8 mouse cellular contexts compared by ENCODE assay signal in genomic region chr3:79664787-79665408, GRCm38 (mm10). TPM values are rescaled to one million over a fixed set of nuclear protein-coding genes. Genes with fewer than 3 reads are reported as not detected.
DNase-seq lines count a peak whose midpoint lies in the region; ATAC-seq and TF ChIP-seq lines count a peak whose summit lies in the region.

No protein-coding gene starts in this region.

- no peak overlapping the region for H3K4me3 ChIP-seq in liver, embryonic 11.5 days (ENCODE audit: low read depth, low read length)
- H3K4me3 ChIP-seq in bone marrow, adult 2 months (replicated peaks; ENCODE audit: control insufficient read depth, low read depth, low read length) = no peak overlapping the region
- H3K4me3 ChIP-seq in embryonic facial prominence, embryonic 14.5 days (ENCODE audit: low read depth, low read length) = no peak overlapping the region
- H3K4me3 ChIP-seq in hindbrain, embryonic 16.5 days (ENCODE audit: low read length) = no peak overlapping the region
- no peak overlapping the region for H3K4me3 ChIP-seq in midbrain, embryonic 16.5 days (ENCODE audit: low read depth, low read length)
- no peak overlapping the region for H3K4me3 ChIP-seq in testis, adult 2 months (ENCODE audit: control insufficient read depth, low read depth, low read length)

- H3K4me2 ChIP-seq in liver, embryonic 11.5 days = no peak overlapping the region
- no peak overlapping the region for H3K4me2 ChIP-seq in embryonic facial prominence, embryonic 14.5 days (ENCODE audit: low read depth, low read length)
- H3K4me2 ChIP-seq in hindbrain, embryonic 16.5 days (ENCODE audit: low read length) = no peak overlapping the region
- no peak overlapping the region for H3K4me2 ChIP-seq in midbrain, embryonic 16.5 days (ENCODE audit: low read length)

- no peak for ATAC-seq in liver, embryonic 11.5 days (replicated peaks; ENCODE audit: low FRiP score)
- ATAC-seq in embryonic facial prominence, embryonic 14.5 days (ENCODE audit: low read depth) = no peak
- peak; percentile 76 for ATAC-seq in hindbrain, embryonic 16.5 days
- ATAC-seq in midbrain, embryonic 16.5 days = peak; percentile 78

- intact Hi-C loops in left cerebral cortex, postnatal 14 days (cut with DNase I) = loop anchor here (2.0 kb wide), 1 partner anchor 144 kb away; no protein-coding TSS in a partner anchor

- no peaks in the 10 kb centered on the region for H3K9me3 ChIP-seq in liver, embryonic 11.5 days (ENCODE audit: control insufficient read depth, low read length)
- H3K9me3 ChIP-seq in embryonic facial prominence, embryonic 14.5 days (ENCODE audit: control insufficient read depth, low read length) = no peaks in the 10 kb centered on the region
- H3K9me3 ChIP-seq in hindbrain, embryonic 16.5 days (ENCODE audit: control insufficient read depth, low read length) = no peaks in the 10 kb centered on the region
- H3K9me3 ChIP-seq in midbrain, embryonic 16.5 days (replicated peaks; ENCODE audit: control insufficient read depth, low read length, poor library complexity, severe bottlenecking) = no peaks in the 10 kb centered on the region

- H3K36me3 ChIP-seq in liver, embryonic 11.5 days (ENCODE audit: control insufficient read depth, insufficient read depth, low read length) = no peaks in the 10 kb centered on the region
- no peaks in the 10 kb centered on the region for H3K36me3 ChIP-seq in embryonic facial prominence, embryonic 14.5 days (ENCODE audit: control insufficient read depth, insufficient read depth, low read length)
- H3K36me3 ChIP-seq in hindbrain, embryonic 16.5 days (ENCODE audit: control insufficient read depth, insufficient read depth, low read length) = no peaks in the 10 kb centered on the region
- H3K36me3 ChIP-seq in midbrain, embryonic 16.5 days (ENCODE audit: control insufficient read depth, insufficient read depth, low read length) = no peaks in the 10 kb centered on the region
- no peaks in the 10 kb centered on the region for H3K36me3 ChIP-seq in testis, adult 2 months (ENCODE audit: control insufficient read depth, insufficient read depth, low read length)

- H3K27me3 ChIP-seq in liver, embryonic 11.5 days (replicated peaks; ENCODE audit: control insufficient read depth, insufficient read depth, low read length) = no peaks in the 10 kb centered on the region
- H3K27me3 ChIP-seq in embryonic facial prominence, embryonic 14.5 days (replicated peaks; ENCODE audit: control insufficient read depth, insufficient read depth, low read length) = no peaks in the 10 kb centered on the region
- no peaks in the 10 kb centered on the region; the same call in 1 of the 2 replicates for H3K27me3 ChIP-seq in hindbrain, embryonic 16.5 days (replicated peaks; ENCODE audit: control insufficient read depth, insufficient read depth, low read length)
- H3K27me3 ChIP-seq in midbrain, embryonic 16.5 days (ENCODE audit: control insufficient read depth, insufficient read depth, low read depth, low read length) = no peaks in the 10 kb centered on the region
- no peaks in the 10 kb centered on the region for H3K27me3 ChIP-seq in testis, adult 2 months (ENCODE audit: control insufficient read depth, insufficient read depth, low read length)

- 38% methylated on average over 9 of the region's 9 CpGs for WGBS in liver, embryonic 11.5 days
- WGBS in bone marrow, adult 2 months = 33% methylated on average over 9 of the region's 9 CpGs
- 35% methylated on average over 9 of the region's 9 CpGs for WGBS in embryonic facial prominence, embryonic 14.5 days
- 38% methylated on average over 9 of the region's 9 CpGs for WGBS in hindbrain, embryonic 16.5 days
- WGBS in midbrain, embryonic 16.5 days = 36% methylated on average over 9 of the region's 9 CpGs

- peak; percentile 21 for DNase-seq in liver
- no peak for DNase-seq in liver, embryonic 11.5 days (ENCODE audit: low spot score)
- peak; percentile 65 for DNase-seq in embryonic facial prominence, embryonic 14.5 days (ENCODE audit: low spot score)
- peak; percentile 59 to 76 for DNase-seq in left cerebral cortex, postnatal 14 days (ENCODE audit: low spot score in 2 of 2)

- no peak overlapping the region for H3K27ac ChIP-seq in liver, embryonic 11.5 days (ENCODE audit: low read depth, low read length)
- no peak overlapping the region for H3K27ac ChIP-seq in bone marrow, adult 2 months (ENCODE audit: control insufficient read depth, insufficient read depth, low read depth, low read length, poor library complexity)
- H3K27ac ChIP-seq in embryonic facial prominence, embryonic 14.5 days (replicated peaks; ENCODE audit: low read depth, low read length) = no peak overlapping the region
- H3K27ac ChIP-seq in hindbrain, embryonic 16.5 days (ENCODE audit: low read depth, low read length) = no peak overlapping the region
- H3K27ac ChIP-seq in midbrain, embryonic 16.5 days (ENCODE audit: low read length) = no peak overlapping the region
- no peak overlapping the region for H3K27ac ChIP-seq in testis, adult 2 months (ENCODE audit: control insufficient read depth, insufficient read depth, low read depth, low read length)

- H3K9ac ChIP-seq in liver, embryonic 11.5 days (ENCODE audit: low read depth, low read length) = no peak overlapping the region
- no peak overlapping the region for H3K9ac ChIP-seq in embryonic facial prominence, embryonic 14.5 days (ENCODE audit: low read depth, low read length)
- H3K9ac ChIP-seq in hindbrain, embryonic 16.5 days (ENCODE audit: low read depth, low read length) = no peak overlapping the region
- H3K9ac ChIP-seq in midbrain, embryonic 16.5 days (ENCODE audit: low read depth, low read length) = no peak overlapping the region

- peak; percentile 37 for TF ChIP-seq CTCF in bone marrow, adult 2 months (IDR thresholded peaks at IDR 0.05; ENCODE audit: control insufficient read depth, insufficient read depth, low read length)
- peak; percentile 22; the same call in 1 of the 2 replicates for TF ChIP-seq CTCF in testis, adult 2 months (IDR thresholded peaks at IDR 0.05; ENCODE audit: control insufficient read depth, insufficient read depth, insufficient replicate concordance, low read depth, low read length)

- H3K4me1 ChIP-seq in liver, embryonic 11.5 days (replicated peaks; ENCODE audit: control insufficient read depth, insufficient read depth, low read length) = no peaks in the 10 kb centered on the region
- H3K4me1 ChIP-seq in bone marrow, adult 2 months (ENCODE audit: control insufficient read depth, insufficient read depth, low read length) = no peaks in the 10 kb centered on the region
- H3K4me1 ChIP-seq in embryonic facial prominence, embryonic 14.5 days (ENCODE audit: control insufficient read depth, insufficient read depth, low read length) = no peaks in the 10 kb centered on the region
- H3K4me1 ChIP-seq in hindbrain, embryonic 16.5 days (ENCODE audit: control insufficient read depth, insufficient read depth, low read depth, low read length) = no peaks in the 10 kb centered on the region
- H3K4me1 ChIP-seq in midbrain, embryonic 16.5 days (ENCODE audit: control insufficient read depth, insufficient read depth, low read length) = no peaks in the 10 kb centered on the region
- H3K4me1 ChIP-seq in testis, adult 2 months (ENCODE audit: control insufficient read depth, insufficient read depth, low read length) = no peaks in the 10 kb centered on the region

- TF ChIP-seq POLR2A in bone marrow, adult 2 months (IDR thresholded peaks at IDR 0.05; ENCODE audit: borderline replicate concordance, control insufficient read depth, low read depth, low read length) = no peak
- TF ChIP-seq POLR2A in testis, adult 2 months (IDR thresholded peaks at IDR 0.05; ENCODE audit: control insufficient read depth, low read depth, low read length) = no peak

RNA-seq across cellular contexts. Expression of gene Etfdh, which starts 35.6 kb away (rescaled TPM):
- polyA plus RNA-seq in liver, embryonic 11.5 days (2014; fragmentation: Nextera tagmentation; extraction: Ambion mirVana) = 48.8 and 54.5 TPM in 2 replicates
- 10.6 and 12.2 TPM in 2 replicates for polyA plus RNA-seq in bone marrow, adult 2 months (2011; ENCODE audit: insufficient read depth, insufficient read length, low replicate concordance, missing spikeins)
- 59.4 and 62.4 TPM in 2 replicates for polyA plus RNA-seq in embryonic facial prominence, embryonic 14.5 days (2014; fragmentation: Nextera tagmentation; extraction: Ambion mirVana)
- 45.4 and 45.6 TPM in 2 replicates for polyA plus RNA-seq in hindbrain, embryonic 16.5 days (2015; fragmentation: Nextera tagmentation; extraction: Ambion mirVana)
- 10 to 100 TPM; 25.7 to 28.0 TPM for total RNA-seq in left cerebral cortex, postnatal 14 days (2021)
- 39.4 and 40.8 TPM in 2 replicates for polyA plus RNA-seq in midbrain, embryonic 16.5 days (2015; fragmentation: Nextera tagmentation; extraction: Ambion mirVana)
- 13.4 and 15.7 TPM in 2 replicates for polyA plus RNA-seq in testis, adult 2 months (2012; rRNA removed)

RNA-seq across cellular contexts. Expression of gene 4930579G24Rik, which starts 36.0 kb away (rescaled TPM):
- polyA plus RNA-seq in liver, embryonic 11.5 days (2014; fragmentation: Nextera tagmentation; extraction: Ambion mirVana) = 29.0 and 30.3 TPM in 2 replicates
- 6.2 and 6.4 TPM in 2 replicates for polyA plus RNA-seq in bone marrow, adult 2 months (2011; ENCODE audit: insufficient read depth, insufficient read length, low replicate concordance, missing spikeins)
- polyA plus RNA-seq in embryonic facial prominence, embryonic 14.5 days (2014; fragmentation: Nextera tagmentation; extraction: Ambion mirVana) = 23.3 and 26.5 TPM in 2 replicates
- polyA plus RNA-seq in hindbrain, embryonic 16.5 days (2015; fragmentation: Nextera tagmentation; extraction: Ambion mirVana) = 6.1 and 6.4 TPM in 2 replicates
- 1 to 10 TPM; 1.2 to 1.4 TPM for total RNA-seq in left cerebral cortex, postnatal 14 days (2021)
- polyA plus RNA-seq in midbrain, embryonic 16.5 days (2015; fragmentation: Nextera tagmentation; extraction: Ambion mirVana) = 5.3 and 6.4 TPM in 2 replicates
- 23.6 and 28.6 TPM in 2 replicates for polyA plus RNA-seq in testis, adult 2 months (2012; rRNA removed)

Comparison
In these comparisons a context has a peak if more than half of its experiments do, and no peak if none do; other contexts are left out.
1. ATAC-seq: peak in hindbrain, embryonic 16.5 days (single experiment) and midbrain, embryonic 16.5 days (single experiment); none in liver, embryonic 11.5 days (single experiment) and embryonic facial prominence, embryonic 14.5 days (single experiment).